Mouse (Mus musculus): ENCODE results near the gene Eif4g3. TPM values are rescaled to one million over a fixed set of nuclear protein-coding genes. Genes with fewer than 3 reads are reported as not detected.
A peak's percentile ranks its signal among the peaks of the same experiment; 100 is the strongest.

Gene Eif4g3
- polyA plus RNA-seq, 1 experiment from 2014 or later = 60.5 TPM

GRCm38 (mm10) chr4:138201696-138202095 is 208.9 kb downstream of the Eif4g3 start:
- Histone ChIP-seq H3K4me1 (no peaks in the 10 kb centered on the region), H3K4me3 (replicated peaks) (no peak overlapping the region), H3K9me3 (no peaks in the 10 kb centered on the region), H3K9ac (no peak overlapping the region), H3K36me3 (replicated peaks) (peaks cover 86% of the 10 kb centered on the region), H3K27me3 (no peaks in the 10 kb centered on the region), H3K4me2 (no peak overlapping the region), H3K27ac (no peak overlapping the region)
- no peak for ATAC-seq (ENCODE audit: low FRiP score)
- WGBS = 86% methylated on average over 9 of the region's 9 CpGs

DNA sequence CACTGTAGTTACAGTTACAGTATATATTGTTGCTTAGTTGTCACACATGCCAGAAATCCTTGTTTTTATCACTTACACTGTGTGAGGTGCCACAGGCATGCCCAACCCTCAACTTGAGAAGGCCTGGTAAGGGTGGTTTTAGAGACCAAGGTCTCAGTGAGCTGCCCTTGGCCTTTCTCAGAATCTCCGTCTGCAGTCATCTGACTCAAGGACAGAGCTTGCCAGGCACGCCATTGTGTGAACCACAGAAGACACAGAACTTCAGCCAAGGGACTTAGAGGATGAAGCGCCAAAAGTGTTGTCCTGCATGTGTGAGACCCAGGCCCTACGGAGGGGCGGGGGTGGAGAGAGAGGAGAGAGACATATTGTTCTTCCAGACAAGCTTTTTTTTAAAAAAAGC is 217.3 kb downstream of the Eif4g3 start:
- Histone ChIP-seq H3K27me3 (no peaks in the 10 kb centered on the region), H3K4me3 (replicated peaks) (no peak overlapping the region), H3K4me2 (no peak overlapping the region), H3K27ac (no peak overlapping the region), H3K9me3 (no peaks in the 10 kb centered on the region), H3K36me3 (replicated peaks) (peaks cover 40% of the 10 kb centered on the region), H3K9ac (no peak overlapping the region), H3K4me1 (no peaks in the 10 kb centered on the region)
- no peak for ATAC-seq (ENCODE audit: low FRiP score)
- 90% methylated on average over 5 of the region's 5 CpGs for WGBS

DNA sequence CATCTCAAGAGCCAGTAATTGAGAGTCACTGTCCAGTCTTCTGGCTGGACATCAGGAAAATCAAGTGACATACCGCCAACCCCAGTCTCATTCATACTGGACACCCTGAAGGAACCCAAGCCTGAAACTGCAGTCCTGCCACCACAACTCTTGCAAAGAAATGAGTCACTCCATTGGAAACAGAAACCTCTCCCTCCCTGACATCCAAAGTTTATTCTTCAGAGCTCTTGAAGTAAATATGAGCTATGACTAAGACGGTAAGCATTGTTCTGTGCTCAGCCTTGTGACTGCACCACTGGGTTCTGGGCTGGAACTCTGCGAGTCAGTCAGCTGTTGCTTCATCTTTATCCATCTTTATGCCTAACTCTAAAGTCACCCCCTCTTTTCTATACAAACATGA is 221.0 kb downstream of the Eif4g3 start:
- H3K9me3 ChIP-seq = no peaks in the 10 kb centered on the region
- no peak overlapping the region for H3K27ac ChIP-seq
- ATAC-seq (ENCODE audit: low FRiP score) = no peak
- 91% methylated on average over 3 of the region's 3 CpGs for WGBS
- no peaks in the 10 kb centered on the region for H3K27me3 ChIP-seq
- H3K4me3 ChIP-seq (replicated peaks) = no peak overlapping the region
- no peak overlapping the region for H3K4me2 ChIP-seq
- peaks cover 21% of the 10 kb centered on the region for H3K4me1 ChIP-seq
- no peak overlapping the region for H3K9ac ChIP-seq
- peaks cover 15% of the 10 kb centered on the region for H3K36me3 ChIP-seq (replicated peaks)

DNA sequence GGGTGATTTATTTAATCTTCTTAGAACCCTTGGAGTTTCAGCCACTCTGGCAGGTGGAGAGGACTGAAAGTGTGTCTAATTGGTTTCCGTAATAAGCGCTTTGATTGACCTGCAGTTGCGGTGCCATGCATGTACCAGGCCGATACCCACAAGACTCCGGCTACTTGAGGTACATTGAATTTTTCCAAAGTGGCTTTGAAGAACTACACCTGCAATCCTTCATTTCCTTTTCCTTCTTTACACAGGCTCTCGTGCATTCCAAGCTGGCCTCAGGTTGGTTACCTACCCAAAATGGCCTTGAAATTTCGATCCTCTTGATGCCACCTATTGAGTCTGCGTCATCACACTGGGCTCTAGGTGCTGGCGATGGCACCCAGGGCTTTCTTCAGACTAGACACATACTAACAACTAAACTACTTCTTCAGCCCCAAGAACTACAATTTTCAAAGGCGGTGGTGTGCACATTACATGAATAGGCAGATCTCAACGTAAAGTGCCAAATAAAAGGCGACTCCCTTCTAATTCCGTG is 222.9 kb downstream of the Eif4g3 start:
- Histone ChIP-seq H3K4me1 (peaks cover 39% of the 10 kb centered on the region), H3K27ac (peak overlapping the region; percentile 100), H3K27me3 (no peaks in the 10 kb centered on the region), H3K9ac (peak overlapping the region; percentile 97), H3K4me3 (replicated peaks) (peak overlapping the region; percentile 96), H3K36me3 (replicated peaks) (no peaks in the 10 kb centered on the region), H3K9me3 (no peaks in the 10 kb centered on the region), H3K4me2 (peak overlapping the region; percentile 65)
- no peak for ATAC-seq (ENCODE audit: low FRiP score)
- 49% methylated on average over 13 of the region's 13 CpGs for WGBS

- Histone ChIP-seq H3K36me3 (replicated peaks) (no peaks in the 10 kb centered on the region), H3K4me1 (peaks cover 39% of the 10 kb centered on the region), H3K9me3 (no peaks in the 10 kb centered on the region), H3K4me2 (peak within 1 kb of the TSS; percentile 65), H3K27me3 (no peaks in the 10 kb centered on the region), H3K9ac (peak within 1 kb of the TSS; percentile 97), H3K27ac (peak within 1 kb of the TSS; percentile 100), H3K4me3 (replicated peaks) (peak within 1 kb of the TSS; percentile 96)
- under 1% methylated on average over 43 of the region's 84 CpGs for WGBS
- peak; percentile 78 for ATAC-seq (ENCODE audit: low FRiP score)
Observed at GRCm38 (mm10) chr4:138216200-138216890, 223.5 kb downstream of the Eif4g3 start, which contains the start of gene Hp1bp3. Hp1bp3 (plus strand) TSS chr4:138216296.

DNA sequence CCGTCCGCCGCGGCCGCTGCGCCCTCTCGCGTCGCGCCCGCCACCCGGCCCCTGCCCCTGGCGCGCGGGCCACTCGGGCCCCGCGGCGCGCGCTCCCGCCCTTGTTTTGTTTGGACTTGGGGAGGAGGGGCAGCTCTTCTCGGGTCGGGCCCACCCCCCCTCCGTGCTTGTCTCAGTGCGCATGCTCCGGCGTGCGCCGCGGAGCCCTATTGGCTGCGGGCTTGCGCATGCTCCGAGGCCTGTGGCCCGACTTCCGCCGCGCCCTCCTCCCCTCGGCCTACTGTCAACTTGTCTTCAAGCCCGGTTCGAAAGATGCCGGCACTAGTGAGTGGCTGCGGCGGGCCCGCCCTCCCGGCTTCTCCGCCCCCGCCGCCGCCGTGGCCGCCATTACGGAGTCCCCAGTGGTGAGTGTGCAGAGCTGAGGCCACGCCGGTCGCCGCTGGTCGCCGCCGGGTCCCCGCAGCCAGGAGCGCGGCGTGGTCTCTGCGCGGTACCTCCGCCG is 224.1 kb downstream of the Eif4g3 start:
- Histone ChIP-seq H3K4me1 (peaks cover 39% of the 10 kb centered on the region), H3K36me3 (replicated peaks) (peaks cover under 1% of the 10 kb centered on the region; the same call in 1 of the 2 replicates), H3K9me3 (no peaks in the 10 kb centered on the region), H3K9ac (peak overlapping the region; percentile 97), H3K4me3 (replicated peaks) (peak overlapping the region; percentile 96), H3K27me3 (no peaks in the 10 kb centered on the region), H3K27ac (peak overlapping the region; percentile 100), H3K4me2 (peak overlapping the region; percentile 65)
- WGBS = under 1% methylated on average over 46 of the region's 68 CpGs
- ATAC-seq (ENCODE audit: low FRiP score) = peak; percentile 95

DNA sequence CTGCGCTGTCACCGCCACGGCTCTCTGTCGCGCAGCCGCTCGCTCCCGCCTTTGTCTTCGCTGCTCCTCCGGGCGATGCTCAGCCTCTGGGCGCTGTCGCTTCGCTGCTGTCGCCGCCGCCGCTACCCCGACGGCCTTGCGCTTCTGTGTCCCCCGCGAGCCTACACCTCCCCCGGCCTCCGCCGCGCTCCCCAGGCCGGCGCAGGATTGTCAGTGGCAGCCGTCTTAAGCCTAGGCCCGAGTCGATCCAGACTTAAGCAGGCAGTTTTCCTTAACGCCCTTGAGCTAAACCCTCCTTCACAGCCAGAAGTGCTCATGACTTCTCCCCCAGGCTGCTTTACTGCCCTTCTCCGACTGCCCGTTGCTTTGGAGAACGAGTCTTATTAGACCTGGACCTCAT is 224.6 kb downstream of the Eif4g3 start:
- peak; percentile 36; the same call in 1 of the 2 replicates for ATAC-seq (ENCODE audit: low FRiP score)

GRCm38 (mm10) chr4:138217951-138218685 is 225.3 kb downstream of the Eif4g3 start:
- Histone ChIP-seq H3K4me1 (peaks cover 39% of the 10 kb centered on the region), H3K9me3 (no peaks in the 10 kb centered on the region), H3K27ac (peak overlapping the region; percentile 100; the same call in 1 of the 2 replicates), H3K4me2 (peak overlapping the region; percentile 65), H3K4me3 (replicated peaks) (peak overlapping the region; percentile 96), H3K36me3 (replicated peaks) (peaks cover 13% of the 10 kb centered on the region), H3K27me3 (no peaks in the 10 kb centered on the region), H3K9ac (peak overlapping the region; percentile 93)
- 86% methylated on average over 11 of the region's 11 CpGs for WGBS
- no peak for ATAC-seq (ENCODE audit: low FRiP score)

More for the DNA sequence above, 224.6 kb downstream of the Eif4g3 start:
- peak overlapping the region; percentile 96 for H3K4me3 ChIP-seq (replicated peaks)
- peak overlapping the region; percentile 93 for H3K9ac ChIP-seq
- H3K9me3 ChIP-seq = no peaks in the 10 kb centered on the region
- peaks cover 39% of the 10 kb centered on the region for H3K4me1 ChIP-seq
- H3K36me3 ChIP-seq (replicated peaks) = peaks cover 6% of the 10 kb centered on the region
- H3K27me3 ChIP-seq = no peaks in the 10 kb centered on the region
- peak overlapping the region; percentile 65 for H3K4me2 ChIP-seq
- under 1% methylated on average over 36 of the region's 36 CpGs for WGBS
- peak overlapping the region; percentile 100 for H3K27ac ChIP-seq

GRCm38 (mm10) chr4:138219331-138219730 is 226.5 kb downstream of the Eif4g3 start:
- Histone ChIP-seq H3K27me3 (no peaks in the 10 kb centered on the region), H3K4me3 (replicated peaks) (no peak overlapping the region), H3K9me3 (no peaks in the 10 kb centered on the region), H3K4me2 (no peak overlapping the region), H3K36me3 (replicated peaks) (peaks cover 25% of the 10 kb centered on the region), H3K4me1 (peaks cover 39% of the 10 kb centered on the region), H3K27ac (no peak overlapping the region), H3K9ac (no peak overlapping the region)
- 89% methylated on average over 5 of the region's 5 CpGs for WGBS
- ATAC-seq (ENCODE audit: low FRiP score) = no peak

- Histone ChIP-seq H3K4me1 (peaks cover 34% of the 10 kb centered on the region), H3K4me2 (no peak overlapping the region), H3K9ac (no peak overlapping the region), H3K27me3 (no peaks in the 10 kb centered on the region), H3K36me3 (replicated peaks) (peaks cover 35% of the 10 kb centered on the region), H3K27ac (no peak overlapping the region), H3K9me3 (no peaks in the 10 kb centered on the region), H3K4me3 (replicated peaks) (no peak overlapping the region)
- ATAC-seq (ENCODE audit: low FRiP score) = no peak
- 91% methylated on average over 7 of the region's 7 CpGs for WGBS
Observed at GRCm38 (mm10) chr4:138220761-138221160, 227.9 kb downstream of the Eif4g3 start.

- no peaks in the 10 kb centered on the region for H3K9me3 ChIP-seq
- peaks cover 42% of the 10 kb centered on the region for H3K36me3 ChIP-seq (replicated peaks)
- no peak overlapping the region for H3K4me2 ChIP-seq
- 93% methylated on average over 5 of the region's 5 CpGs for WGBS
- H3K4me3 ChIP-seq (replicated peaks) = no peak overlapping the region
- no peaks in the 10 kb centered on the region for H3K27me3 ChIP-seq
- peaks cover 31% of the 10 kb centered on the region for H3K4me1 ChIP-seq
- H3K27ac ChIP-seq = no peak overlapping the region
- no peak overlapping the region for H3K9ac ChIP-seq
- ATAC-seq (ENCODE audit: low FRiP score) = no peak
Observed at GRCm38 (mm10) chr4:138221406-138221805, 228.6 kb downstream of the Eif4g3 start.

- Histone ChIP-seq H3K27me3 (no peaks in the 10 kb centered on the region), H3K4me1 (peaks cover 31% of the 10 kb centered on the region), H3K36me3 (replicated peaks) (peaks cover 50% of the 10 kb centered on the region), H3K4me2 (no peak overlapping the region), H3K9me3 (no peaks in the 10 kb centered on the region), H3K9ac (no peak overlapping the region), H3K4me3 (replicated peaks) (no peak overlapping the region), H3K27ac (no peak overlapping the region)
- ATAC-seq (ENCODE audit: low FRiP score) = no peak
- 83% methylated on average over 5 of the region's 5 CpGs for whole genome bisulfite sequencing
Observed at GRCm38 (mm10) chr4:138222396-138222795, 229.6 kb downstream of the Eif4g3 start.
